Mouse (Mus musculus): ENCODE data around the gene Fbxo27. TPM values are rescaled to one million over a fixed set of nuclear protein-coding genes. Genes with fewer than 3 reads are reported as not detected.

Fbxo27 gene
- total and polyA plus RNA-seq, 3 experiments = 1.7 to 8.5 (median 2.6) TPM

GRCm38 (mm10) chr7:28702601-28703143 lies 10.0 kb downstream of the Fbxo27 start:
- DNase-seq = no peak

- DNase-seq = no peak
Observed at GRCm38 (mm10) chr7:28709454-28709853, 16.8 kb downstream of the Fbxo27 start.

- no peak for DNase-seq
Observed at GRCm38 (mm10) chr7:28710962-28711361, 18.3 kb downstream of the Fbxo27 start.

GRCm38 (mm10) chr7:28714667-28715066 lies 22.0 kb downstream of the Fbxo27 start:
- no peak for DNase-seq

GRCm38 (mm10) chr7:28715598-28715997 lies 22.9 kb downstream of the Fbxo27 start:
- DNase-seq = no peak

GRCm38 (mm10) chr7:28716590-28717281 lies 24.1 kb downstream of the Fbxo27 start, which contains the start of gene Fbxo17:
TSS of gene Fbxo17 (plus strand) at chr7:28716804.
- DNase-seq = peak; percentile 84

- no peak for DNase-seq
Observed at GRCm38 (mm10) chr7:28717726-28718125, 25.1 kb downstream of the Fbxo27 start.

GRCm38 (mm10) chr7:28719159-28719558 lies 26.5 kb downstream of the Fbxo27 start:
- DNase-seq = no peak

- no peak for DNase-seq
Observed at GRCm38 (mm10) chr7:28719650-28720049, 27.0 kb downstream of the Fbxo27 start.

GRCm38 (mm10) chr7:28720753-28721537 lies 28.3 kb downstream of the Fbxo27 start:
- DNase-seq = no peak

GRCm38 (mm10) chr7:28722079-28722478 lies 29.4 kb downstream of the Fbxo27 start:
- no peak for DNase-seq

GRCm38 (mm10) chr7:28724613-28725012 lies 32.0 kb downstream of the Fbxo27 start:
- DNase-seq = no peak

GRCm38 (mm10) chr7:28726600-28726999 lies 34.0 kb downstream of the Fbxo27 start:
- DNase-seq = peak; percentile 87

GRCm38 (mm10) chr7:28727649-28728340 lies 35.1 kb downstream of the Fbxo27 start:
- DNase-seq = peak; percentile 45

- peak; percentile 93 for DNase-seq
Observed at GRCm38 (mm10) chr7:28732341-28733142, 39.9 kb downstream of the Fbxo27 start.

GRCm38 (mm10) chr7:28733211-28733610 lies 40.6 kb downstream of the Fbxo27 start:
- no peak for DNase-seq

- no peak for DNase-seq
Observed at GRCm38 (mm10) chr7:28735701-28736100, 43.1 kb downstream of the Fbxo27 start.

- no peak for DNase-seq
Observed at GRCm38 (mm10) chr7:28739829-28740228, 47.2 kb downstream of the Fbxo27 start.

- DNase-seq = peak; percentile 42
Observed at GRCm38 (mm10) chr7:28740949-28741348, 48.3 kb downstream of the Fbxo27 start.

- DNase-seq = no peak
Observed at GRCm38 (mm10) chr7:28741368-28741708, 48.7 kb downstream of the Fbxo27 start.

GRCm38 (mm10) chr7:28741709-28742438 lies 49.2 kb downstream of the Fbxo27 start, which contains the start of the genes Mrps12 and Sars2:
TSS of gene Mrps12 (minus strand) at chr7:28741820.
TSS of gene Sars2 (plus strand) at chr7:28741992.
- peak; percentile 96 for DNase-seq

Data from adrenal gland, adult 2 months (tissue).